In the genomic region with DNA sequence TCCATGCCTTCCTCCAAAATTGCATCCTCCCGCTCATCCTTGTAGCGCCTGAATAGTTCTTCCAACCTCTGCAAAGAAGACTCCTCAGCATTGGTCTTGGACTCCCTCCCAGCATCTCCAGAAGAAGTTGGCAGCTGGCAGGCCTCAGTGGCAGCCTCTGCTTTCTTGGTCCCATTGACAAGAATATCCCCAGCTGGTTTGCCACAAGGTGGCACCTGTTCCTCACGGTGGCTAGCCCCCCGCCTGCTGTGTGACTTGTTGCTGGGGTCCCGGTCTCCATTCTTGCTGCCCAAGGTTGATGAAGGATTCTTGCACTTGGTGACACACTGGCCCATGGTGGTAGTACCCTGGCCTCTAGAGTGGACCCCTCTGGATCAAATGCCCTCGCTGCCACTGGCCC, we compare ENCODE assay signal across 11 mouse cellular contexts. TPM values are rescaled to one million over a fixed set of nuclear protein-coding genes. Genes with fewer than 3 reads are reported as not detected.
DNase-seq lines count a peak whose midpoint lies in the region; TF ChIP-seq lines count a peak whose summit lies in the region.
"Had no signal": no experiment of that assay in that cellular context is flagged by ENCODE, and none has a peak within 500 bp of the region (broad histone marks: within the 10 kb centered on the region; RNA-seq: fewer than 3 reads in every experiment).

No protein-coding gene starts in this region.

- no peak overlapping the region for H3K4me3 ChIP-seq in heart, adult 2 months
- no peak overlapping the region for H3K4me3 ChIP-seq in embryonic facial prominence, embryonic 10.5 days
- H3K4me3 ChIP-seq: heart, embryonic 15.5 days had no signal

- H3K27ac ChIP-seq in heart, adult 2 months, result no peak overlapping the region
- H3K27ac ChIP-seq in embryonic facial prominence, embryonic 10.5 days (replicated peaks), result peak overlapping the region; percentile 51; the same call in 1 of the 2 replicates
- H3K27ac ChIP-seq: heart, embryonic 15.5 days; macrophage had no signal

- H3K9ac ChIP-seq in heart, adult 2 months (ENCODE audit: low read depth, low read length), result no peak overlapping the region
- H3K9ac ChIP-seq: heart, embryonic 15.5 days had no signal

- no peak for TF ChIP-seq EP300 in heart, adult 2 months (IDR thresholded peaks at IDR 0.05; ENCODE audit: insufficient read depth, low read depth, low read length)

- peaks cover 9% of the 10 kb centered on the region for H3K36me3 ChIP-seq in heart, adult 2 months (ENCODE audit: control insufficient read depth, insufficient read depth, low read length)
- peaks cover 49% of the 10 kb centered on the region for H3K36me3 ChIP-seq in embryonic facial prominence, embryonic 10.5 days (replicated peaks)

- H3K9me3 ChIP-seq in embryonic facial prominence, embryonic 10.5 days, result no peaks in the 10 kb centered on the region
- H3K9me3 ChIP-seq: heart, embryonic 15.5 days had no signal

- no peak for DNase-seq in heart, adult 2 months
- DNase-seq in heart, postnatal 14 days, result no peak
- peak; percentile 17 for DNase-seq in right cerebral cortex, adult 18-20 months
- DNase-seq in right cerebral cortex, postnatal 4 days, result no peak
- peak; percentile 10 for DNase-seq in embryonic facial prominence, embryonic 10.5 days (ENCODE audit: low spot score)
- DNase-seq in thymus, postnatal 36 days, result peak; percentile 6 to 14
- DNase-seq in layer of hippocampus, adult 8-10 months (ENCODE audit: low spot score in 2 of 2), result no peak
- DNase-seq in urinary bladder, postnatal 4 days (ENCODE audit: low spot score in 2 of 2), result no peak
- DNase-seq: cerebellum, adult 9-11 months had no signal

- H3K27me3 ChIP-seq in heart, adult 2 months (ENCODE audit: control insufficient read depth, insufficient read depth, low read length), result no peaks in the 10 kb centered on the region
- no peaks in the 10 kb centered on the region for H3K27me3 ChIP-seq in embryonic facial prominence, embryonic 10.5 days (replicated peaks; ENCODE audit: low read depth, poor library complexity, severe bottlenecking)
- H3K27me3 ChIP-seq: heart, embryonic 15.5 days had no signal

- WGBS in heart, adult 2 months, result 81% methylated on average over 6 of the region's 6 CpGs
- 78% methylated on average over 6 of the region's 6 CpGs for WGBS in embryonic facial prominence, embryonic 10.5 days

- H3K79me2 ChIP-seq in heart, adult 2 months (replicated peaks; ENCODE audit: control insufficient read depth, insufficient read depth, low read length), result no peaks in the 10 kb centered on the region

- no peak for TF ChIP-seq POLR2A in heart, adult 2 months (IDR thresholded peaks at IDR 0.05; ENCODE audit: insufficient read depth, low read depth, low read length)

- intact Hi-C loops in heart, adult 2 months (cut with DNase I), result no loop called here
- intact Hi-C loops in heart, postnatal 14 days (cut with DNase I), result no loop called here

- TF ChIP-seq CTCF in heart, adult 2 months (IDR thresholded peaks at IDR 0.05), result peak; percentile 59

- peaks cover 6% of the 10 kb centered on the region for H3K4me1 ChIP-seq in heart, adult 2 months (ENCODE audit: control insufficient read depth, insufficient read depth, low read length)
- peaks cover 32% of the 10 kb centered on the region for H3K4me1 ChIP-seq in embryonic facial prominence, embryonic 10.5 days

RNA-seq across cellular contexts. Expression of gene Lyrm1, which starts 36.2 kb away (rescaled TPM):
- 1 to 10 TPM; 9.1 to 9.6 TPM for total RNA-seq in heart, adult 2 months (2021)
- polyA plus RNA-seq in heart, adult 2 months (2012; rRNA removed), result 5.9 and 8.6 TPM in 2 replicates
- 1 to 10 TPM; 6.9 to 7.6 TPM for total RNA-seq in heart, postnatal 14 days (2021)
- polyA plus RNA-seq in embryonic facial prominence, embryonic 10.5 days (2016; fragmentation: Nextera tagmentation; extraction: Ambion mirVana), result 8.0 and 8.6 TPM in 2 replicates
- total RNA-seq in layer of hippocampus, adult 8-10 months (2022), result 10 to 100 TPM; 10.6 to 13.4 (median 10.9) TPM

RNA-seq across cellular contexts. Expression of gene Dcun1d3, which starts 36.6 kb away (rescaled TPM):
- 10 to 100 TPM; 12.6 to 14.6 TPM for total RNA-seq in heart, adult 2 months (2021)
- polyA plus RNA-seq in heart, adult 2 months (2012; rRNA removed), result 3.7 and 6.5 TPM in 2 replicates
- 10 to 100 TPM; 12.7 to 14.2 TPM for total RNA-seq in heart, postnatal 14 days (2021)
- 12.3 and 14.1 TPM in 2 replicates for polyA plus RNA-seq in embryonic facial prominence, embryonic 10.5 days (2016; fragmentation: Nextera tagmentation; extraction: Ambion mirVana)
- 10 to 100 TPM; 19.6 to 42.2 (median 25.1) TPM for total RNA-seq in layer of hippocampus, adult 8-10 months (2022)

Comparison
In these comparisons a context has a peak if more than half of its experiments do, and no peak if none do; other contexts are left out.
1. DNase-seq: peak in right cerebral cortex, adult 18-20 months (single experiment), embryonic facial prominence, embryonic 10.5 days (single experiment) and thymus, postnatal 36 days (2 of 2); none in heart, adult 2 months (0 of 2), heart, postnatal 14 days (0 of 2), right cerebral cortex, postnatal 4 days (single experiment), layer of hippocampus, adult 8-10 months (0 of 2) and urinary bladder, postnatal 4 days (0 of 2).